Mouse (Mus musculus) spleen, postnatal 14 days (tissue): ENCODE data around the gene Lrriq4.

Experiments used
- DNase-seq, 2 experiments: peaks; one replicate each; pipeline ENCODE4 v3.0.0; 2021 to 2022; ENCODE audit warnings: low spot score in 2 of 2

Lrriq4 gene

GRCm38 (mm10) chr3:30644207-30644606 is at the start of gene Lrriq4:
Gene Lrriq4 (plus strand): TSS chr3:30644507.
- no peak for DNase-seq

- DNase-seq = no peak
Observed at GRCm38 (mm10) chr3:30595111-30595832, 49.0 kb upstream of the Lrriq4 start.

- no peak for DNase-seq
Observed at GRCm38 (mm10) chr3:30597271-30597670, 47.0 kb upstream of the Lrriq4 start.

- no peak for DNase-seq
Observed at GRCm38 (mm10) chr3:30599711-30600545, 44.4 kb upstream of the Lrriq4 start, which contains the start of gene Actrt3. Gene Actrt3 (minus strand): TSS chr3:30599939.

GRCm38 (mm10) chr3:30600717-30601116 is 43.6 kb upstream of the Lrriq4 start:
- no peak for DNase-seq

- DNase-seq = peak; percentile 81 to 87
Observed at GRCm38 (mm10) chr3:30601175-30601574, 43.1 kb upstream of the Lrriq4 start.

- DNase-seq = no peak
Observed at GRCm38 (mm10) chr3:30601610-30602064, 42.7 kb upstream of the Lrriq4 start.

- DNase-seq = peak; percentile 91 to 97
Observed at GRCm38 (mm10) chr3:30602065-30602739, 42.1 kb upstream of the Lrriq4 start, which contains the start of gene Mynn. Gene Mynn (plus strand): TSS chr3:30602065.

GRCm38 (mm10) chr3:30602740-30603098 is 41.6 kb upstream of the Lrriq4 start:
- no peak for DNase-seq

- DNase-seq = no peak
Observed at GRCm38 (mm10) chr3:30603256-30603655, 41.1 kb upstream of the Lrriq4 start.

- DNase-seq = no peak
Observed at GRCm38 (mm10) chr3:30608999-30609398, 35.3 kb upstream of the Lrriq4 start.

GRCm38 (mm10) chr3:30610930-30611329 is 33.4 kb upstream of the Lrriq4 start:
- DNase-seq = no peak

- no peak for DNase-seq
Observed at GRCm38 (mm10) chr3:30620132-30620531, 24.2 kb upstream of the Lrriq4 start.

- DNase-seq = no peak
Observed at GRCm38 (mm10) chr3:30633681-30634080, 10.6 kb upstream of the Lrriq4 start.

- DNase-seq = no peak
Observed at GRCm38 (mm10) chr3:30635629-30636028, 8.7 kb upstream of the Lrriq4 start.

- no peak for DNase-seq
Observed at GRCm38 (mm10) chr3:30646761-30647160, 2.5 kb downstream of the Lrriq4 start.

GRCm38 (mm10) chr3:30647440-30648090 is 3.3 kb downstream of the Lrriq4 start, which contains the start of gene Lrrc34:
Gene Lrrc34 (minus strand): TSS chr3:30647869.
- no peak for DNase-seq

GRCm38 (mm10) chr3:30648466-30648865 is 4.2 kb downstream of the Lrriq4 start:
- DNase-seq = no peak

- DNase-seq = no peak
Observed at GRCm38 (mm10) chr3:30650062-30650841, 5.9 kb downstream of the Lrriq4 start.

- no peak for DNase-seq
Observed at GRCm38 (mm10) chr3:30655937-30656336, 11.6 kb downstream of the Lrriq4 start.

- no peak for DNase-seq
Observed at GRCm38 (mm10) chr3:30658486-30658885, 14.2 kb downstream of the Lrriq4 start.
